Comparison of ENCODE assay signal across 7 mouse cellular contexts in the genomic region with DNA sequence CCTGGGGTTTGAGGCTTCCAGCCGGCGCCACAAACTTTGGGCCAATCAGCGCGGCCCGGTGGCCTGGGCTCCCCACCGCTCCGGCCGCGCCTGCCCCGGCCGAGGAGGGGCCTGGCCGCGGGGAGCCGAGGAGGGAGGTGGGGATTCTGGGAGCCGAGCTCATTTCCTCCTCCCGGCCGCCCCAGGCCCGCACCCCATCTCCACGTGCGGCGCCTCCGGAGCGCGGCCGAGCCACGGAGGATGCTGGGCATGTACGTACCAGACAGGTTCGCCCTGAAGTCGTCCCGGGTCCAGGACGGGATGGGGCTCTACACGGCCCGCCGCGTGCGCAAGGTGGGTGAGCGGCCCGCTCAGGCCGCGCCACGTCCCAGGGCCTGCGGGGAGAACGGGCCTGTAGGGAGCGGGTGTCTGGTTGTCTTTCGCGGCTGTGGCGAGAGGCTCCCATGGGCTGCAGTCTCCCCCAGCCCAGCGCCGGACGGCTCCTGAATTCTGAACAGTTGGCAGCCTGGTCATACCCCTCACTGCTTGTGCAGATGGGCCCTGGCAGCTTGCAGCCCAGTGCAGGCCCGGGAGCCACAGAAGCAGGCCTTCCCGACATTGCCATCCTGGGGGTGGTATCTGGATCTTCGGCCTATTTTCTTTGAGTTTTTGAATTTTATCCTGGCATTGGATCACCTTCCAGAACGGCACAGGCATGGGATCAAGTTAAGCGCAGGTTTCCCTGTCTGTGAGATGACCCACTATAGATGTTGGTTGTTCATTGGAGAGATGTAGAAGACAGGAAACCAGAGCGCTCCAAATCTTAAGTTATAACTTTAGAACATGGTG. TPM values are rescaled to one million over a fixed set of nuclear protein-coding genes. Genes with fewer than 3 reads are reported as not detected.
DNase-seq lines count a peak whose midpoint lies in the region; ATAC-seq lines count a peak whose summit lies in the region.

Prdm5 (plus strand) TSS at position 128 of the 828 bp plus-strand sequence.

- 6% methylated on average over 41 of the region's 56 CpGs for WGBS in intestine, embryonic 14.5 days

- H3K9me3 ChIP-seq in intestine, embryonic 14.5 days (ENCODE audit: control insufficient read depth, low read length), result no peaks in the 10 kb centered on the region

- intact Hi-C loops in gastrocnemius, postnatal 36 days (cut with DNase I), result no loop called here
- intact Hi-C loops in left cerebral cortex, postnatal 25 days (cut with DNase I), result no loop called here

- H3K4me2 ChIP-seq in intestine, embryonic 14.5 days (ENCODE audit: low read length), result peak within 1 kb of the TSS; percentile 66

- H3K27me3 ChIP-seq in intestine, embryonic 14.5 days (replicated peaks; ENCODE audit: control insufficient read depth, insufficient read depth, low read length), result no peaks in the 10 kb centered on the region

- peak; percentile 96 for ATAC-seq in intestine, embryonic 14.5 days (replicated peaks; ENCODE audit: low FRiP score, low TSS enrichment, low read depth)
- peak; percentile 80 for ATAC-seq in megakaryocyte-erythroid progenitor cell, adult 5-6 weeks (replicated peaks; ENCODE audit: low FRiP score, low TSS enrichment, poor library complexity, severe bottlenecking)

- peak within 1 kb of the TSS; percentile 65 for H3K4me3 ChIP-seq in intestine, embryonic 14.5 days (ENCODE audit: low read depth, low read length)

- peaks cover 6% of the 10 kb centered on the region; the same call in 1 of the 2 replicates for H3K4me1 ChIP-seq in intestine, embryonic 14.5 days (replicated peaks; ENCODE audit: control insufficient read depth, insufficient read depth, low read length)

- no peaks in the 10 kb centered on the region for H3K36me3 ChIP-seq in intestine, embryonic 14.5 days (ENCODE audit: control insufficient read depth, insufficient read depth, low read length)

- peak within 1 kb of the TSS; percentile 73 for H3K27ac ChIP-seq in intestine, embryonic 14.5 days (ENCODE audit: low read depth)

- DNase-seq in adrenal gland, postnatal 14 days, result peak; percentile 84
- peak; percentile 79 for DNase-seq in embryo, embryonic 10.5 days (ENCODE audit: low spot score)
- DNase-seq in gastrocnemius, postnatal 36 days, result peak; percentile 46 to 50
- DNase-seq in intestine, embryonic 14.5 days (ENCODE audit: low spot score), result peak; percentile 85
- peak; percentile 22 to 28 for DNase-seq in left cerebral cortex, postnatal 25 days (ENCODE audit: low spot score in 2 of 2)
- peak; percentile 9 for DNase-seq in skeletal muscle tissue, adult 2 months (ENCODE audit: low read depth, low spot score)

- peak within 1 kb of the TSS; percentile 78 for H3K9ac ChIP-seq in intestine, embryonic 14.5 days (ENCODE audit: low read length)

RNA-seq across cellular contexts. Expression of gene Prdm5, which starts in this region (rescaled TPM):
- total RNA-seq in adrenal gland, postnatal 14 days (2021), result 10.7 and 13.0 TPM in 2 replicates
- total RNA-seq in gastrocnemius, postnatal 36 days (2021), result 1 to 10 TPM; 2.7 to 2.9 TPM
- 16.5 and 20.8 TPM in 2 replicates for polyA plus RNA-seq in intestine, embryonic 14.5 days (2014; fragmentation: Nextera tagmentation; extraction: Ambion mirVana)
- 1 to 10 TPM; 4.0 to 4.2 TPM for total RNA-seq in left cerebral cortex, postnatal 25 days (2021)
- 2.8 and 3.1 TPM in 2 replicates for total RNA-seq in megakaryocyte-erythroid progenitor cell, adult 5-6 weeks (2014; fragmentation: Nextera tagmentation)
- 7.0 and 9.0 TPM in 2 replicates for total RNA-seq in megakaryocyte-erythroid progenitor cell, adult 5-6 weeks (2017)

Comparison
In these comparisons a context has a peak if more than half of its experiments do, and no peak if none do; other contexts are left out.
1. Peak in every context shown above with its lines: DNase-seq, ATAC-seq, H3K4me3 ChIP-seq and H3K27ac ChIP-seq.
2. DNase-seq: peak in every context shown above with its lines; median percentile 85 in intestine, embryonic 14.5 days; 84 in adrenal gland, postnatal 14 days; 79 in embryo, embryonic 10.5 days; 48 in gastrocnemius, postnatal 36 days; 25 in left cerebral cortex, postnatal 25 days; 9 in skeletal muscle tissue, adult 2 months.